Comparison of ENCODE assay signal across 11 mouse cellular contexts in the genomic region with DNA sequence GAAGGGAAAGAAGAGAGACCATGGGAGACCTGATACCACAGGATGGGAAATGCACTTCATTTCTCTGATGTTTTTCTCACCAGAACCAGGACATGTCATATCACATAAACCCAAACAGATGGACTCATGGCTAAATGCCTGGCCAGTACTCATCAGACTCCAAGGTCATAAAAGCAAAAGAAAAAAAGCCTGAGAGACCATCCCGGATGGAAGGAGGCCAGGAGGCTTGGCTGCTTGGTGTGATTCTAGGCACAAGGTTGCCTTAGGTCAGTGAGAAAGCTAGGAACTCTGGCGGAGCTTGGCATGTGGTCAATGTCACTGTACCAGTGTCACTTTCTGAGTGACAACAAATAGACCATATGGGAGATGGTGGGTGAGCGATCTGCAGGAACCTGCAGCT. TPM values are rescaled to one million over a fixed set of nuclear protein-coding genes. Genes with fewer than 3 reads are reported as not detected.
DNase-seq lines count a peak whose midpoint lies in the region; ATAC-seq and TF ChIP-seq lines count a peak whose summit lies in the region.
"Had no signal": no experiment of that assay in that cellular context is flagged by ENCODE, and none has a peak within 500 bp of the region (broad histone marks: within the 10 kb centered on the region; RNA-seq: fewer than 3 reads in every experiment).

No protein-coding gene starts in this region.

- peak; percentile 40 for DNase-seq in left cerebral cortex, postnatal 4 days
- DNase-seq in left cerebral cortex, adult 18-20 months (ENCODE audit: low spot score in 2 of 2): no peak
- DNase-seq in adrenal gland, postnatal 10 days: peak; percentile 77
- peak; percentile 45 for DNase-seq in gastrocnemius, postnatal 14 days
- DNase-seq in layer of hippocampus, postnatal 25 days (ENCODE audit: extremely low spot score in 1 of 2, low spot score in 1 of 2): no peak
- DNase-seq: right cerebral cortex, postnatal 25 days had no signal

- no peaks in the 10 kb centered on the region for H3K79me2 ChIP-seq in myocyte (ENCODE audit: control insufficient read depth, insufficient read depth)

- no peak overlapping the region for H3K27ac ChIP-seq in forebrain, embryonic 16.5 days (ENCODE audit: low read length)
- H3K27ac ChIP-seq: intestine, embryonic 15.5 days; limb, embryonic 10.5 days had no signal

- no peak overlapping the region for H3K9ac ChIP-seq in forebrain, embryonic 16.5 days (replicated peaks; ENCODE audit: low read depth, low read length)
- H3K9ac ChIP-seq: intestine, embryonic 15.5 days had no signal

- H3K4me3 ChIP-seq in myocyte: no peak overlapping the region
- H3K4me3 ChIP-seq in forebrain, embryonic 16.5 days (replicated peaks; ENCODE audit: low read length): no peak overlapping the region
- H3K4me3 ChIP-seq: intestine, embryonic 15.5 days; limb, embryonic 10.5 days had no signal

- no peaks in the 10 kb centered on the region for H3K4me1 ChIP-seq in forebrain, embryonic 16.5 days (replicated peaks; ENCODE audit: control insufficient read depth, insufficient read depth, low read length)
- H3K4me1 ChIP-seq: intestine, embryonic 15.5 days; limb, embryonic 10.5 days had no signal

- H3K9me3 ChIP-seq in forebrain, embryonic 16.5 days (ENCODE audit: control insufficient read depth, low read length): no peaks in the 10 kb centered on the region
- H3K9me3 ChIP-seq: intestine, embryonic 15.5 days; limb, embryonic 10.5 days had no signal

- no peak overlapping the region for H3ac ChIP-seq in myocyte (ENCODE audit: control insufficient read depth, insufficient read length)

- peak overlapping the region; percentile 47 for H3K4me2 ChIP-seq in myocyte (ENCODE audit: low read depth)
- H3K4me2 ChIP-seq in forebrain, embryonic 16.5 days (ENCODE audit: low read length): no peak overlapping the region
- H3K4me2 ChIP-seq: intestine, embryonic 15.5 days had no signal

- no peaks in the 10 kb centered on the region for H3K36me3 ChIP-seq in myocyte (ENCODE audit: control insufficient read depth, insufficient read depth)
- no peaks in the 10 kb centered on the region for H3K36me3 ChIP-seq in forebrain, embryonic 16.5 days (ENCODE audit: control insufficient read depth, insufficient read depth)
- H3K36me3 ChIP-seq: intestine, embryonic 15.5 days; limb, embryonic 10.5 days had no signal

- WGBS in forebrain, embryonic 16.5 days: 80% methylated on average over 3 of the region's 3 CpGs

- intact Hi-C loops in left cerebral cortex, postnatal 4 days (cut with DNase I): no loop called here
- intact Hi-C loops in gastrocnemius, postnatal 14 days (cut with DNase I; ENCODE audit: low total_unique reads): loop anchor here (5.0 kb wide), 2 partner anchors 44 to 94 kb away; a partner anchor contains a TSS

- ATAC-seq in forebrain, embryonic 16.5 days: no peak
- ATAC-seq: intestine, embryonic 15.5 days had no signal

- no peak for TF ChIP-seq POLR2A in myocyte (IDR thresholded peaks at IDR 0.05; ENCODE audit: insufficient read length, low read depth)

- H3K27me3 ChIP-seq in myocyte (ENCODE audit: control insufficient read depth, insufficient read depth, insufficient read length): no peaks in the 10 kb centered on the region
- H3K27me3 ChIP-seq in forebrain, embryonic 16.5 days (replicated peaks; ENCODE audit: control insufficient read depth, insufficient read depth, low read length): no peaks in the 10 kb centered on the region
- H3K27me3 ChIP-seq: intestine, embryonic 15.5 days had no signal

TF ChIP-seq in myocyte, 11 proteins besides CTCF, POLR2A, EP300 and RAD21:
- TF ChIP-seq POLR2AphosphoS2 (IDR thresholded peaks at IDR 0.05; ENCODE audit: insufficient read length, low read depth) (no peak), SRF (IDR thresholded peaks at IDR 0.05; ENCODE audit: control insufficient read depth, insufficient read length, low read depth) (no peak), MYOG (IDR thresholded peaks at IDR 0.05; ENCODE audit: control insufficient read depth in 1 of 3, insufficient read depth in 1 of 3, insufficient read length in 2 of 3, low read depth in 2 of 3) (no peak), MYOD1 (IDR thresholded peaks at IDR 0.05; ENCODE audit: control insufficient read depth in 1 of 3, insufficient read length in 2 of 3, low read depth in 2 of 3) (no peak), E2F4 (IDR thresholded peaks at IDR 0.05; ENCODE audit: insufficient read depth) (no peak), USF1 (IDR thresholded peaks at IDR 0.05; ENCODE audit: low read depth) (no peak), TCF3 (IDR thresholded peaks at IDR 0.05; ENCODE audit: insufficient read length, low read depth) (no peak), MAX (IDR thresholded peaks at IDR 0.05; ENCODE audit: low read depth) (no peak), TCF12 (IDR thresholded peaks at IDR 0.05; ENCODE audit: insufficient read depth, poor library complexity, severe bottlenecking) (no peak), REST (IDR thresholded peaks at IDR 0.05; ENCODE audit: insufficient read depth, insufficient read length) (no peak)

RNA-seq across cellular contexts. Expression of a gene that starts 9.1 kb away (rescaled TPM):
- 10 to 100 TPM; 15.8 to 16.1 TPM for total RNA-seq in left cerebral cortex, postnatal 4 days (2021)
- 10 to 100 TPM; 28.2 to 30.4 TPM for total RNA-seq in left cerebral cortex, adult 18-20 months (2021)
- total RNA-seq in adrenal gland, postnatal 10 days (2021): 10 to 100 TPM; 13.0 to 17.4 TPM
- 1 to 10 TPM; 3.1 to 3.7 TPM for total RNA-seq in gastrocnemius, postnatal 14 days (2021)
- 11.2 TPM for polyA plus RNA-seq in myocyte (2012; fragmentation: generic; extraction: Trizol)
- 19.8 and 21.0 TPM in 2 replicates for polyA plus RNA-seq in forebrain, embryonic 16.5 days (2015; fragmentation: Nextera tagmentation; extraction: Ambion mirVana)
- total RNA-seq in layer of hippocampus, postnatal 25 days (2021): 10 to 100 TPM; 19.6 to 24.4 TPM

RNA-seq across cellular contexts. Expression of a gene that starts 29.1 kb away (rescaled TPM):
- total RNA-seq in left cerebral cortex, postnatal 4 days (2021): not detected
- not detected for total RNA-seq in left cerebral cortex, adult 18-20 months (2021)
- total RNA-seq in adrenal gland, postnatal 10 days (2021): not detected
- total RNA-seq in gastrocnemius, postnatal 14 days (2021): not detected
- not detected for polyA plus RNA-seq in myocyte (2012; fragmentation: generic; extraction: Trizol)
- polyA plus RNA-seq in forebrain, embryonic 16.5 days (2015; fragmentation: Nextera tagmentation; extraction: Ambion mirVana): not detected in 2 replicates
- not detected for total RNA-seq in layer of hippocampus, postnatal 25 days (2021)
- total RNA-seq: gastrocnemius, adult 8-10 months had no signal
- polyA plus RNA-seq: limb, embryonic 10.5 days had no signal

RNA-seq across cellular contexts. Expression of a gene that starts 44.5 kb away (rescaled TPM):
- 100 to 1,000 TPM; 204 to 210 TPM for total RNA-seq in left cerebral cortex, postnatal 4 days (2021)
- 100 to 1,000 TPM; 795 to 921 TPM for total RNA-seq in left cerebral cortex, adult 18-20 months (2021)
- 10 to 100 TPM in 1 of 2 experiments, 1 to 10 TPM in 1; 7.6 to 11.1 TPM for total RNA-seq in adrenal gland, postnatal 10 days (2021)
- 10 to 100 TPM in 1 of 2 experiments, 1 to 10 TPM in 1; 5.8 to 11.2 TPM for total RNA-seq in gastrocnemius, postnatal 14 days (2021)
- 0.32 TPM for polyA plus RNA-seq in myocyte (2012; fragmentation: generic; extraction: Trizol)
- 191 and 212 TPM in 2 replicates for polyA plus RNA-seq in forebrain, embryonic 16.5 days (2015; fragmentation: Nextera tagmentation; extraction: Ambion mirVana)
- 1,000 to 10,000 TPM; 1,168 to 1,277 TPM for total RNA-seq in layer of hippocampus, postnatal 25 days (2021)

Comparison
In these comparisons a context has a peak if more than half of its experiments do, and no peak if none do; other contexts are left out.
1. DNase-seq: peak in left cerebral cortex, postnatal 4 days (single experiment), adrenal gland, postnatal 10 days (single experiment) and gastrocnemius, postnatal 14 days (single experiment); none in left cerebral cortex, adult 18-20 months (0 of 2) and layer of hippocampus, postnatal 25 days (0 of 2).
2. RNA of a gene that starts 44.5 kb away (total RNA-seq): 1,168 to 1,277 TPM in layer of hippocampus, postnatal 25 days, 795 to 921 TPM in left cerebral cortex, adult 18-20 months and 204 to 210 TPM in left cerebral cortex, postnatal 4 days; 5.8 to 11.2 TPM in gastrocnemius, postnatal 14 days and 7.6 to 11.1 TPM in adrenal gland, postnatal 10 days; every median in the first group is over 10 times any median in the second.